Mouse (Mus musculus) thymus, postnatal 10 days (tissue): ENCODE data around the gene Fkbp10.

Experiments
- DNase-seq, 2 experiments: peaks; one replicate each; pipeline ENCODE4 v3.0.0; 2021; ENCODE audit warnings: low spot score in 2 of 2

Fkbp10 gene

GRCm38 (mm10) chr11:100411736-100412135 is 3.8 kb upstream of the Fkbp10 start:
- no peak for DNase-seq

- DNase-seq: no peak
These were observed 2.0 kb upstream of the Fkbp10 start for GRCm38 (mm10) chr11:100413541-100413940.

GRCm38 (mm10) chr11:100414021-100414913 is 1.2 kb upstream of the Fkbp10 start, which contains the start of gene P3h4:
P3h4 (minus strand) TSS chr11:100414836.
- DNase-seq: peak; percentile 57 to 75

GRCm38 (mm10) chr11:100421537-100421936 is 6.0 kb downstream of the Fkbp10 start:
- DNase-seq: no peak

GRCm38 (mm10) chr11:100423836-100424235 is 8.3 kb downstream of the Fkbp10 start:
- DNase-seq: no peak

GRCm38 (mm10) chr11:100425851-100426250 is 10.4 kb downstream of the Fkbp10 start:
- peak in 1 of 2 experiments; percentile 74 for DNase-seq

- no peak for DNase-seq
These were observed 11.3 kb downstream of the Fkbp10 start for GRCm38 (mm10) chr11:100426820-100427219.

GRCm38 (mm10) chr11:100428612-100429199 is 13.2 kb downstream of the Fkbp10 start:
- no peak for DNase-seq

- no peak for DNase-seq
These were observed 14.6 kb downstream of the Fkbp10 start for GRCm38 (mm10) chr11:100430052-100430451.

- DNase-seq: no peak
These were observed 16.5 kb downstream of the Fkbp10 start for GRCm38 (mm10) chr11:100432002-100432401.

- no peak for DNase-seq
These were observed 20.3 kb downstream of the Fkbp10 start for GRCm38 (mm10) chr11:100435678-100436246.

- DNase-seq: no peak
These were observed 22.4 kb downstream of the Fkbp10 start for GRCm38 (mm10) chr11:100437901-100438300.

- DNase-seq: peak; percentile 80 to 81
These were observed 25.4 kb downstream of the Fkbp10 start for GRCm38 (mm10) chr11:100440691-100441522.

- DNase-seq: no peak
These were observed 26.3 kb downstream of the Fkbp10 start, which contains the start of the genes Nt5c3b and Klhl10 for GRCm38 (mm10) chr11:100441797-100442196. Nt5c3b (minus strand) TSS chr11:100441808. Klhl10 (plus strand) TSS chr11:100441917.

GRCm38 (mm10) chr11:100442625-100443024 is 27.1 kb downstream of the Fkbp10 start:
- no peak for DNase-seq

GRCm38 (mm10) chr11:100457247-100457646 is 41.8 kb downstream of the Fkbp10 start:
- DNase-seq: no peak

GRCm38 (mm10) chr11:100457711-100458110 is 42.2 kb downstream of the Fkbp10 start:
- DNase-seq: no peak

GRCm38 (mm10) chr11:100462699-100463098 is 47.2 kb downstream of the Fkbp10 start:
- DNase-seq: no peak

GRCm38 (mm10) chr11:100465229-100465792 is 49.8 kb downstream of the Fkbp10 start:
- no peak for DNase-seq

GRCm38 (mm10) chr11:100465833-100466232 is 50.3 kb downstream of the Fkbp10 start:
- DNase-seq: no peak
